Mouse (Mus musculus) midbrain, embryonic 14.5 days (tissue): ENCODE measurements around the gene Fus. TPM values are rescaled to one million over a fixed set of nuclear protein-coding genes. Genes with fewer than 3 reads are reported as not detected.

Source experiments
- ATAC-seq: fragments of 200-750 bp; cut with Nextera tagmentation; 2 replicates; pipeline ENCODE4 v1.8.0; 2017; ENCODE audit warnings: moderate number of reproducible peaks, moderate library complexity; ENCODE audit not compliant: low FRiP score, low TSS enrichment
- DNase-seq: peaks from one replicate; pipeline ENCODE4 v3.0.0-alpha.2; 2015
- H3K27ac ChIP-seq: fragments of 300-500 bp; sonication (generic); replicated peaks from 2 replicates; pipeline ENCODE4 v1.5.1; 2014; ENCODE audit warnings: mild to moderate bottlenecking, low read depth, low read length, moderate library complexity
- H3K27me3 ChIP-seq: fragments of 300-500 bp; sonication (generic); 2 replicates; pipeline ENCODE4 v1.6.1; 2014; ENCODE audit warnings: low read length, control low read depth, mixed read lengths; ENCODE audit not compliant: control insufficient read depth, insufficient read depth
- H3K36me3 ChIP-seq: fragments of 300-500 bp; sonication (generic); 2 replicates; pipeline ENCODE4 v1.6.1; 2014; ENCODE audit warnings: low read length, control low read depth; ENCODE audit not compliant: control insufficient read depth, insufficient read depth
- H3K4me1 ChIP-seq: fragments of 300-500 bp; sonication (generic); 2 replicates; pipeline ENCODE4 v1.6.1; 2014; ENCODE audit warnings: mild to moderate bottlenecking, antibody characterized with exemption, low read length, control low read depth; ENCODE audit not compliant: control insufficient read depth, insufficient read depth
- H3K4me2 ChIP-seq: fragments of 300-500 bp; sonication (generic); 2 replicates; pipeline ENCODE4 v1.6.1; 2014; ENCODE audit warnings: mild to moderate bottlenecking, low read length, moderate library complexity
- H3K4me3 ChIP-seq: fragments of 300-500 bp; sonication (generic); replicated peaks from 2 replicates; pipeline ENCODE4 v1.5.1; 2014; ENCODE audit warnings: low read depth, low read length
- H3K9ac ChIP-seq: fragments of 300-500 bp; sonication (generic); replicated peaks from 2 replicates; pipeline ENCODE4 v1.6.1; 2014; ENCODE audit warnings: mild to moderate bottlenecking, low read length, moderate library complexity
- H3K9me3 ChIP-seq: fragments of 300-500 bp; sonication (generic); 2 replicates; pipeline ENCODE4 v1.6.1; 2016; ENCODE audit warnings: low read length, control low read depth, mixed read lengths; ENCODE audit not compliant: control insufficient read depth
- WGBS: fragments of 180-500 bp; shearing (Covaris S2); extraction: QIAGEN DNeasy Blood & Tissue Kit; methylation state at CpG from one replicate; pipeline ENCODE4 v1.1.7; 2014; 5-methylcytosine and 5-hydroxymethylcytosine counted together
- polyA plus RNA-seq: library from polyadenylated mRNA; unstranded; fragments of >200 nt; fragmentation: Nextera tagmentation; extraction: Ambion mirVana; gene quantifications from 2 replicates; pipeline ENCODE4 v1.2.1, GENCODE M21; 2014

Gene Fus
- polyA plus RNA-seq, 1 experiment from 2014 or later: 47.9 TPM

- Histone ChIP-seq H3K4me1 (no peaks in the 10 kb centered on the region), H3K4me2 (no peak within 1 kb of the TSS), H3K27ac (no peak within 1 kb of the TSS), H3K27me3 (no peaks in the 10 kb centered on the region), H3K36me3 (peaks cover 22% of the 10 kb centered on the region), H3K4me3 (no peak within 1 kb of the TSS), H3K9ac (no peak within 1 kb of the TSS), H3K9me3 (no peaks in the 10 kb centered on the region)
- ATAC-seq (no peak), DNase-seq (no peak)
- WGBS: 22% methylated on average over 18 of the region's 18 CpGs
Measured at GRCm38 (mm10) chr7:127993341-127993977, 26.2 kb downstream of the Fus start, which contains the start of gene Pycard. Gene Pycard, minus strand, starts transcription at chr7:127993867.

- Histone ChIP-seq H3K9ac (no peak overlapping the region), H3K9me3 (no peaks in the 10 kb centered on the region), H3K4me1 (no peaks in the 10 kb centered on the region), H3K27me3 (no peaks in the 10 kb centered on the region), H3K4me3 (no peak overlapping the region), H3K4me2 (no peak overlapping the region), H3K36me3 (no peaks in the 10 kb centered on the region), H3K27ac (no peak overlapping the region)
- ATAC-seq (no peak), DNase-seq (no peak)
- 93% methylated on average over 1 of the region's 1 CpGs for WGBS
Measured at GRCm38 (mm10) chr7:127999436-127999835, 32.2 kb downstream of the Fus start.

- Histone ChIP-seq H3K4me3 (no peak overlapping the region), H3K27me3 (no peaks in the 10 kb centered on the region), H3K27ac (no peak overlapping the region), H3K36me3 (no peaks in the 10 kb centered on the region), H3K9me3 (no peaks in the 10 kb centered on the region), H3K9ac (no peak overlapping the region), H3K4me2 (no peak overlapping the region), H3K4me1 (no peaks in the 10 kb centered on the region)
- no peak for ATAC-seq
- 88% methylated on average over 1 of the region's 1 CpGs for WGBS
- DNase-seq: no peak
Measured at GRCm38 (mm10) chr7:128000068-128000950, 33.1 kb downstream of the Fus start.

GRCm38 (mm10) chr7:128003098-128003497 lies 35.8 kb downstream of the Fus start:
- H3K9me3 ChIP-seq: no peaks in the 10 kb centered on the region
- H3K4me3 ChIP-seq: no peak overlapping the region
- H3K27me3 ChIP-seq: no peaks in the 10 kb centered on the region
- H3K4me1 ChIP-seq: no peaks in the 10 kb centered on the region
- ATAC-seq: no peak
- no peak overlapping the region for H3K4me2 ChIP-seq
- DNase-seq: no peak
- 91% methylated on average over 6 of the region's 6 CpGs for WGBS
- no peaks in the 10 kb centered on the region for H3K36me3 ChIP-seq
- no peak overlapping the region for H3K27ac ChIP-seq
- H3K9ac ChIP-seq: no peak overlapping the region

GRCm38 (mm10) chr7:128003688-128004087 lies 36.4 kb downstream of the Fus start, which contains the start of gene Trim72:
Gene Trim72, plus strand, starts transcription at chr7:128003949.
- WGBS: 88% methylated on average over 2 of the region's 2 CpGs
- H3K9me3 ChIP-seq: no peaks in the 10 kb centered on the region
- no peaks in the 10 kb centered on the region for H3K4me1 ChIP-seq
- ATAC-seq (no peak), DNase-seq (no peak)
- H3K9ac ChIP-seq: no peak within 1 kb of the TSS; the same call in 1 of the 2 replicates
- H3K4me2 ChIP-seq: peak within 1 kb of the TSS; percentile 4; the same call in 1 of the 2 replicates
- H3K27ac ChIP-seq: no peak within 1 kb of the TSS
- H3K4me3 ChIP-seq: no peak within 1 kb of the TSS
- no peaks in the 10 kb centered on the region for H3K36me3 ChIP-seq
- no peaks in the 10 kb centered on the region for H3K27me3 ChIP-seq

- no peaks in the 10 kb centered on the region for H3K9me3 ChIP-seq
- DNase-seq (no peak), ATAC-seq (no peak)
- no peak overlapping the region for H3K4me2 ChIP-seq
- no peaks in the 10 kb centered on the region for H3K36me3 ChIP-seq
- no peaks in the 10 kb centered on the region for H3K4me1 ChIP-seq
- H3K27me3 ChIP-seq: no peaks in the 10 kb centered on the region
- H3K4me3 ChIP-seq: no peak overlapping the region
- no peak overlapping the region; the same call in 1 of the 2 replicates for H3K9ac ChIP-seq
- 74% methylated on average over 5 of the region's 5 CpGs for WGBS
- H3K27ac ChIP-seq: no peak overlapping the region
Measured at GRCm38 (mm10) chr7:128004150-128004486, 36.9 kb downstream of the Fus start.

- ATAC-seq (no peak), DNase-seq (no peak)
- H3K9ac ChIP-seq: no peak overlapping the region
- WGBS: 24% methylated on average over 35 of the region's 35 CpGs
- no peaks in the 10 kb centered on the region for H3K9me3 ChIP-seq
- no peak overlapping the region for H3K4me3 ChIP-seq
- H3K27me3 ChIP-seq: no peaks in the 10 kb centered on the region
- no peaks in the 10 kb centered on the region for H3K36me3 ChIP-seq
- H3K27ac ChIP-seq: no peak overlapping the region
- no peaks in the 10 kb centered on the region for H3K4me1 ChIP-seq
- peak overlapping the region; percentile 4; the same call in 1 of the 2 replicates for H3K4me2 ChIP-seq
Measured at GRCm38 (mm10) chr7:128004487-128005362, 37.5 kb downstream of the Fus start.

GRCm38 (mm10) chr7:128006193-128006592 lies 38.9 kb downstream of the Fus start:
- H3K27ac ChIP-seq: no peak overlapping the region
- DNase-seq (no peak), ATAC-seq (no peak)
- H3K9me3 ChIP-seq: no peaks in the 10 kb centered on the region
- H3K4me1 ChIP-seq: no peaks in the 10 kb centered on the region
- WGBS: 86% methylated on average over 7 of the region's 7 CpGs
- H3K27me3 ChIP-seq: no peaks in the 10 kb centered on the region
- no peak overlapping the region for H3K4me3 ChIP-seq
- H3K9ac ChIP-seq: no peak overlapping the region
- no peak overlapping the region for H3K4me2 ChIP-seq
- no peaks in the 10 kb centered on the region for H3K36me3 ChIP-seq
